Mouse (Mus musculus): Measurements from ENCODE around the gene 3110040M04Rik. TPM values are rescaled to one million over a fixed set of nuclear protein-coding genes. Genes with fewer than 3 reads are reported as not detected.

3110040M04Rik gene
- polyA plus RNA-seq, 1 experiment from 2014 or later, result not detected

- H3K27me3 ChIP-seq (ENCODE audit: control insufficient read depth, insufficient read depth, low read length), result no peaks in the 10 kb centered on the region
- WGBS, result 86% methylated on average over 14 of the region's 14 CpGs
- no peaks in the 10 kb centered on the region for H3K36me3 ChIP-seq (ENCODE audit: control insufficient read depth, insufficient read depth, low read length)
- peak overlapping the region; percentile 41; the same call in 1 of the 2 replicates for H3K9ac ChIP-seq (ENCODE audit: low read length)
- no peaks in the 10 kb centered on the region for H3K9me3 ChIP-seq (ENCODE audit: control insufficient read depth, low read length)
- peaks cover 7 to 8% of the 10 kb centered on the region in 2 experiments; a peak in 2 of 4 replicates for H3K4me1 ChIP-seq (ENCODE audit: control insufficient read depth in 2 of 2, insufficient read depth in 2 of 2, low read length in 2 of 2)
- no peak overlapping the region for H3K4me3 ChIP-seq (ENCODE audit: control insufficient read depth in 1 of 2, insufficient read depth in 1 of 2, low read depth in 1 of 2, low read length in 2 of 2)
- H3K4me2 ChIP-seq (ENCODE audit: low read length), result peak overlapping the region; percentile 47
- ATAC-seq (ENCODE audit: insufficient number of reproducible peaks, insufficient read depth, low FRiP score, low read depth), result no peak
- no peak overlapping the region; a peak in 2 of 4 replicates for H3K27ac ChIP-seq (replicated peaks in 1 of 2; ENCODE audit: control insufficient read depth in 1 of 2, insufficient read depth in 1 of 2, low read depth in 2 of 2, low read length in 2 of 2)
Measured at GRCm38 (mm10) chr1:151251194-151252010, 47.5 kb downstream of the 3110040M04Rik start.

Other genes with a start within 250 kb of the 3110040M04Rik start
- gene Hmcn1, start 210.7 kb upstream of the 3110040M04Rik start, polyA plus RNA-seq (2014; fragmentation: Nextera tagmentation; extraction: Ambion mirVana), result 35.1 and 35.9 TPM in 2 replicates
- 0.34 TPM in 1 of 2 replicates, not detected in the other for gene Gm47985, start 21.6 kb upstream of the 3110040M04Rik start, polyA plus RNA-seq (2014; fragmentation: Nextera tagmentation; extraction: Ambion mirVana)
- not detected in 2 replicates for gene Gm8947, start 11.7 kb upstream of the 3110040M04Rik start, polyA plus RNA-seq (2014; fragmentation: Nextera tagmentation; extraction: Ambion mirVana)
- gene Gm47995, start 5.7 kb upstream of the 3110040M04Rik start, polyA plus RNA-seq (2014; fragmentation: Nextera tagmentation; extraction: Ambion mirVana), result not detected in 2 replicates
- not detected in 2 replicates for gene Gm47996, start 6.0 kb downstream of the 3110040M04Rik start, polyA plus RNA-seq (2014; fragmentation: Nextera tagmentation; extraction: Ambion mirVana)
- gene Ivns1abp, start 140.4 kb downstream of the 3110040M04Rik start, polyA plus RNA-seq (2014; fragmentation: Nextera tagmentation; extraction: Ambion mirVana), result 305 and 318 TPM in 2 replicates
- 17.4 and 19.9 TPM in 2 replicates for gene Swt1, start 224.3 kb downstream of the 3110040M04Rik start, polyA plus RNA-seq (2014; fragmentation: Nextera tagmentation; extraction: Ambion mirVana)
- gene Trmt1l, start 224.4 kb downstream of the 3110040M04Rik start, polyA plus RNA-seq (2014; fragmentation: Nextera tagmentation; extraction: Ambion mirVana), result 39.6 and 43.2 TPM in 2 replicates